Mouse (Mus musculus): ENCODE measurements around the gene Mrps27.

- TF ChIP-seq EP300 (optimal IDR thresholded peaks at IDR 0.05) (no peak), CTCF (IDR thresholded peaks at IDR 0.05; ENCODE audit: low read depth) (no peak)
These were observed 89.9 kb downstream of the Mrps27 start for GRCm38 (mm10) chr13:99434494-99434893.

Measured in stomach, postnatal 0 days (tissue).